In genomic region chr8:105617451-105618278, GRCm38 (mm10) we compare ENCODE assay signal across 24 mouse cellular contexts. TPM values are rescaled to one million over a fixed set of nuclear protein-coding genes. Genes with fewer than 3 reads are reported as not detected.
A peak's percentile ranks its signal among the peaks of the same experiment; 100 is the strongest.
DNase-seq lines count a peak whose midpoint lies in the region; ATAC-seq and TF ChIP-seq lines count a peak whose summit lies in the region.
"Had no signal": no experiment of that assay in that cellular context is flagged by ENCODE, and none has a peak within 500 bp of the region (broad histone marks: within the 10 kb centered on the region; RNA-seq: fewer than 3 reads in every experiment).

No protein-coding gene starts in this region.

- H3K27me3 ChIP-seq in hindbrain, embryonic 15.5 days = peaks cover under 1% of the 10 kb centered on the region; the same call in 1 of the 2 replicates
- no peaks in the 10 kb centered on the region for H3K27me3 ChIP-seq in hindbrain, postnatal 0 days (ENCODE audit: insufficient read depth, low read length)
- H3K27me3 ChIP-seq in G1E (ENCODE audit: insufficient read depth, low read length) = no peaks in the 10 kb centered on the region; the same call in 1 of the 2 replicates
- H3K27me3 ChIP-seq in cerebellum, adult 2 months (ENCODE audit: control insufficient read depth, insufficient read depth, low read length) = no peaks in the 10 kb centered on the region
- H3K27me3 ChIP-seq: embryonic facial prominence, embryonic 15.5 days had no signal

- peaks cover 66% of the 10 kb centered on the region for H3K36me3 ChIP-seq in hindbrain, embryonic 15.5 days
- H3K36me3 ChIP-seq in hindbrain, postnatal 0 days (ENCODE audit: insufficient read depth, low read length) = peaks cover 58% of the 10 kb centered on the region
- peaks cover 99% of the 10 kb centered on the region for H3K36me3 ChIP-seq in G1E (replicated peaks)

- H3K4me1 ChIP-seq in hindbrain, embryonic 15.5 days (replicated peaks) = peaks cover 27% of the 10 kb centered on the region
- no peaks in the 10 kb centered on the region for H3K4me1 ChIP-seq in hindbrain, postnatal 0 days (ENCODE audit: insufficient read depth, low read length)
- peaks cover 98% of the 10 kb centered on the region for H3K4me1 ChIP-seq in G1E (ENCODE audit: insufficient read depth, low read depth, low read length)
- peaks cover 14% of the 10 kb centered on the region for H3K4me1 ChIP-seq in cerebellum, adult 2 months (ENCODE audit: control insufficient read depth, insufficient read depth, low read length)

- 88% methylated on average over 21 of the region's 21 CpGs for WGBS in hindbrain, embryonic 15.5 days
- WGBS in hindbrain, postnatal 0 days = 89% methylated on average over 21 of the region's 21 CpGs
- 89% methylated on average over 21 of the region's 21 CpGs for WGBS in cerebellum, adult 2 months

- H3K27ac ChIP-seq in hindbrain, embryonic 15.5 days (replicated peaks) = no peak overlapping the region
- H3K27ac ChIP-seq in hindbrain, postnatal 0 days = no peak overlapping the region
- H3K27ac ChIP-seq in cerebellum, adult 2 months (ENCODE audit: insufficient read depth, low read length) = no peak overlapping the region
- H3K27ac ChIP-seq: embryonic facial prominence, embryonic 15.5 days; forebrain, embryonic 10.5 days; heart, adult 2 months; limb, embryonic 15.5 days had no signal

- peak; percentile 9; the same call in 1 of the 2 replicates for ATAC-seq in hindbrain, embryonic 15.5 days (ENCODE audit: low FRiP score, low read depth)
- no peak for ATAC-seq in hindbrain, postnatal 0 days
- no peak for ATAC-seq in G1E (ENCODE audit: extremely low read depth, insufficient number of reproducible peaks, low FRiP score, poor library complexity, severe bottlenecking)
- ATAC-seq in megakaryocyte-erythroid progenitor cell, adult 5-6 weeks (replicated peaks; ENCODE audit: low FRiP score, low TSS enrichment, poor library complexity, severe bottlenecking) = 0 out of 2 replicates have a peak, but pooled peaks have one; percentile 7
- ATAC-seq: activated CD4-positive, CD25-positive, alpha-beta regulatory T cell, adult 4 months; hindbrain, embryonic 16.5 days had no signal

- TF ChIP-seq CTCF in hindbrain, postnatal 0 days (IDR thresholded peaks at IDR 0.05; ENCODE audit: low read depth) = no peak
- no peak for TF ChIP-seq CTCF in G1E (IDR thresholded peaks at IDR 0.05; ENCODE audit: low read depth, low read length)
- no peak for TF ChIP-seq CTCF in cerebellum, adult 2 months (IDR thresholded peaks at IDR 0.05; ENCODE audit: borderline replicate concordance, insufficient read depth, low read depth, low read length)

- no peak for DNase-seq in hindbrain, postnatal 0 days (ENCODE audit: low spot score)
- DNase-seq in 3T3-L1 (ENCODE audit: low read depth, low spot score) = peak; percentile 42
- peak; percentile 54 for DNase-seq in G1E (ENCODE audit: low spot score)
- DNase-seq in yolk sac, embryonic 10.5 days (ENCODE audit: low spot score) = no peak
- no peak for DNase-seq in adrenal gland, adult 8-10 months
- no peak for DNase-seq in cerebellum, adult 2 months
- DNase-seq: cerebellum, postnatal 10 days; embryo, embryonic 11 days; kidney, adult 8-10 months; kidney, postnatal 36 days; lung, adult 18-20 months; lung, postnatal 4 days; midbrain, embryonic 14.5 days; right cerebral cortex, postnatal 14 days had no signal

- H3K9me3 ChIP-seq in hindbrain, embryonic 15.5 days = no peaks in the 10 kb centered on the region
- no peaks in the 10 kb centered on the region for H3K9me3 ChIP-seq in hindbrain, postnatal 0 days (ENCODE audit: low read length)
- H3K9me3 ChIP-seq in G1E (replicated peaks) = no peaks in the 10 kb centered on the region
- H3K9me3 ChIP-seq: embryonic facial prominence, embryonic 15.5 days; forebrain, embryonic 10.5 days; limb, embryonic 15.5 days had no signal

- no peak for TF ChIP-seq POLR2A in cerebellum, adult 2 months (IDR thresholded peaks at IDR 0.05; ENCODE audit: borderline replicate concordance, insufficient read depth, low read length)

- no peak overlapping the region for H3K4me3 ChIP-seq in hindbrain, embryonic 15.5 days
- no peak overlapping the region for H3K4me3 ChIP-seq in hindbrain, postnatal 0 days (ENCODE audit: low read length)
- peak overlapping the region; percentile 52; the same call in 1 of the 2 replicates for H3K4me3 ChIP-seq in G1E (ENCODE audit: low read depth, low read length)
- H3K4me3 ChIP-seq in cerebellum, adult 2 months (replicated peaks; ENCODE audit: insufficient read depth, low read depth, low read length) = no peak overlapping the region
- H3K4me3 ChIP-seq: embryonic facial prominence, embryonic 15.5 days; forebrain, embryonic 10.5 days; heart, adult 2 months; limb, embryonic 15.5 days had no signal

- no peak overlapping the region for H3K4me2 ChIP-seq in hindbrain, embryonic 15.5 days
- H3K4me2 ChIP-seq in hindbrain, postnatal 0 days (ENCODE audit: low read depth, low read length) = no peak overlapping the region
- H3K4me2 ChIP-seq: embryonic facial prominence, embryonic 15.5 days; limb, embryonic 15.5 days had no signal

- no peak overlapping the region for H3K9ac ChIP-seq in hindbrain, embryonic 15.5 days
- no peak overlapping the region for H3K9ac ChIP-seq in hindbrain, postnatal 0 days (replicated peaks; ENCODE audit: low read length)
- H3K9ac ChIP-seq: embryonic facial prominence, embryonic 15.5 days; limb, embryonic 15.5 days had no signal

RNA-seq across cellular contexts. Expression of gene Ripor1, which starts 12.6 kb away (rescaled TPM):
- polyA plus RNA-seq in hindbrain, embryonic 15.5 days (2015; fragmentation: Nextera tagmentation; extraction: Ambion mirVana) = 35.2 and 39.3 TPM in 2 replicates
- 14.4 and 15.1 TPM in 2 replicates for total RNA-seq in hindbrain, postnatal 0 days (2014; rRNA removed)
- polyA plus RNA-seq in hindbrain, postnatal 0 days (2015; fragmentation: Nextera tagmentation; extraction: Ambion mirVana) = 23.5 and 28.7 TPM in 2 replicates
- total RNA-seq in G1E (2014; fragmentation: Nextera tagmentation) (179 and 221 TPM in 2 replicates), G1E (2017) (8.0 and 11.0 TPM in 2 replicates)
- 141 and 150 TPM in 2 replicates for polyA plus RNA-seq in G1E (2012)
- total RNA-seq in megakaryocyte-erythroid progenitor cell, adult 5-6 weeks (2014; fragmentation: Nextera tagmentation) = 148 and 206 TPM in 2 replicates
- 16.7 and 20.6 TPM in 2 replicates for total RNA-seq in megakaryocyte-erythroid progenitor cell, adult 5-6 weeks (2017)
- total RNA-seq in adrenal gland, adult 8-10 months (2022) = 10 to 100 TPM; 28.1 to 47.9 (median 37.8) TPM
- polyA plus RNA-seq in cerebellum, adult 2 months (2012; rRNA removed) = 33.4 and 35.9 TPM in 2 replicates

RNA-seq across cellular contexts. Expression of gene Ctcf, which starts 18.7 kb away (rescaled TPM):
- polyA plus RNA-seq in hindbrain, embryonic 15.5 days (2015; fragmentation: Nextera tagmentation; extraction: Ambion mirVana) = 100 and 101 TPM in 2 replicates
- 27.4 and 35.9 TPM in 2 replicates for total RNA-seq in hindbrain, postnatal 0 days (2014; rRNA removed)
- 87.4 and 88.1 TPM in 2 replicates for polyA plus RNA-seq in hindbrain, postnatal 0 days (2015; fragmentation: Nextera tagmentation; extraction: Ambion mirVana)
- total RNA-seq in G1E (2014; fragmentation: Nextera tagmentation) = 97.8 and 133 TPM in 2 replicates
- 62.3 and 78.9 TPM in 2 replicates for total RNA-seq in G1E (2017)
- polyA plus RNA-seq in G1E (2012) = 155 and 190 TPM in 2 replicates
- total RNA-seq in megakaryocyte-erythroid progenitor cell, adult 5-6 weeks (2014; fragmentation: Nextera tagmentation) = 96.1 and 112 TPM in 2 replicates
- total RNA-seq in megakaryocyte-erythroid progenitor cell, adult 5-6 weeks (2017) = 113 and 160 TPM in 2 replicates
- 10 to 100 TPM; 61.2 to 79.1 (median 67.7) TPM for total RNA-seq in adrenal gland, adult 8-10 months (2022)
- polyA plus RNA-seq in cerebellum, adult 2 months (2012; rRNA removed) = 41.6 and 45.7 TPM in 2 replicates

RNA-seq across cellular contexts. Expression of gene Agrp, which starts 19.5 kb away (rescaled TPM):
- polyA plus RNA-seq in hindbrain, embryonic 15.5 days (2015; fragmentation: Nextera tagmentation; extraction: Ambion mirVana) = 0.56 and 0.80 TPM in 2 replicates
- 2.1 TPM in 1 of 2 replicates, not detected in the other for total RNA-seq in hindbrain, postnatal 0 days (2014; rRNA removed)
- 1.3 and 1.4 TPM in 2 replicates for polyA plus RNA-seq in hindbrain, postnatal 0 days (2015; fragmentation: Nextera tagmentation; extraction: Ambion mirVana)
- total RNA-seq in G1E (2014; fragmentation: Nextera tagmentation) (not detected in 2 replicates), G1E (2017) (not detected in 2 replicates)
- 0.10 TPM in 1 of 2 replicates, not detected in the other for polyA plus RNA-seq in G1E (2012)
- not detected in 2 replicates for total RNA-seq in megakaryocyte-erythroid progenitor cell, adult 5-6 weeks (2014; fragmentation: Nextera tagmentation)
- total RNA-seq in megakaryocyte-erythroid progenitor cell, adult 5-6 weeks (2017) = not detected in 2 replicates
- 10 to 100 TPM in 1 of 4 experiments, 1 to 10 TPM in 2, under 1 TPM in 1; 0.97 to 11.6 (median 4.2) TPM for total RNA-seq in adrenal gland, adult 8-10 months (2022)
- polyA plus RNA-seq in cerebellum, adult 2 months (2012; rRNA removed) = 0.36 and 1.00 TPM in 2 replicates
- total RNA-seq: gastrocnemius, adult 8-10 months; heart, adult 2 months; layer of hippocampus, postnatal 14 days had no signal

RNA-seq across cellular contexts. Expression of gene Atp6v0d1, which starts 51.8 kb away (rescaled TPM):
- polyA plus RNA-seq in hindbrain, embryonic 15.5 days (2015; fragmentation: Nextera tagmentation; extraction: Ambion mirVana) = 222 and 231 TPM in 2 replicates
- 231 and 249 TPM in 2 replicates for total RNA-seq in hindbrain, postnatal 0 days (2014; rRNA removed)
- polyA plus RNA-seq in hindbrain, postnatal 0 days (2015; fragmentation: Nextera tagmentation; extraction: Ambion mirVana) = 271 and 289 TPM in 2 replicates
- total RNA-seq in G1E (2014; fragmentation: Nextera tagmentation) = 151 and 178 TPM in 2 replicates
- total RNA-seq in G1E (2017) = 110 and 118 TPM in 2 replicates
- 30.0 and 37.0 TPM in 2 replicates for polyA plus RNA-seq in G1E (2012)
- total RNA-seq in megakaryocyte-erythroid progenitor cell, adult 5-6 weeks (2014; fragmentation: Nextera tagmentation) = 51.9 and 70.3 TPM in 2 replicates
- 21.0 and 32.0 TPM in 2 replicates for total RNA-seq in megakaryocyte-erythroid progenitor cell, adult 5-6 weeks (2017)
- 100 to 1,000 TPM; 113 to 135 (median 122) TPM for total RNA-seq in adrenal gland, adult 8-10 months (2022)
- polyA plus RNA-seq in cerebellum, adult 2 months (2012; rRNA removed) = 333 and 336 TPM in 2 replicates

Comparison
In these comparisons a context has a peak if more than half of its experiments do, and no peak if none do; other contexts are left out.
1. ATAC-seq: peak in hindbrain, embryonic 15.5 days (single experiment) and megakaryocyte-erythroid progenitor cell, adult 5-6 weeks (single experiment); none in hindbrain, postnatal 0 days (single experiment) and G1E (single experiment).
2. DNase-seq: peak in 3T3-L1 (single experiment) and G1E (single experiment); none in hindbrain, postnatal 0 days (single experiment), yolk sac, embryonic 10.5 days (single experiment), adrenal gland, adult 8-10 months (single experiment) and cerebellum, adult 2 months (0 of 2).